Mouse (Mus musculus): ENCODE measurements around the gene Rsad2.

DNA sequence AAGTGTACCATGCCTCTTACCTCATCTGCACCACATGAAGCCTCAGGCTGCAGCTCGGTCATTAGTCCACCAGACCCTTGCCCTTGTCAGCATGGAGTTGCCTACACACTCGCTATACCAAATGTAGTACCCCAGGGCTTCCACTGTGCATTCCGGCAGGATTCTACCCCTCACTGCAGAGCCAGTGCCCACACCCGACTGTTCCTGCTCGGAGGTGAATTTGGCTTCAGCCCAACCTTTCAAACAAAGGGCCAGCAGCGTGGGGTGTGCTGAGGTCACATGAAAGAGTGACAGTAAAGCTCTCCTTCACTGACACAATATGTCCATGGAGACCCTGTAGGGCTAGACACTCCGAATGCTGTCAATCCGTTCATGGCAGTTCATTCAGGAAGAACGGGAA, 47.5 kb downstream of the Rsad2 start:
- TF ChIP-seq CTCF (IDR thresholded peaks at IDR 0.05; ENCODE audit: borderline replicate concordance, control insufficient read depth, extremely low read depth, insufficient read depth, low read length, poor library complexity) (no peak), POLR2A (IDR thresholded peaks at IDR 0.05; ENCODE audit: control insufficient read depth, extremely low read depth, insufficient read depth, low read length, poor library complexity) (no peak)
